Mouse (Mus musculus) kidney, adult 8-10 months (tissue): ENCODE data around the gene Zbtb7b.

Experiments used
- DNase-seq, 2 experiments: peaks; one replicate each; pipeline ENCODE4 v3.0.0; 2022

Zbtb7b gene

GRCm38 (mm10) chr3:89388901-89389740 is 5.5 kb downstream of the Zbtb7b start:
- no peak for DNase-seq

- DNase-seq = peak in 1 of 2 experiments; percentile 62
Measured at GRCm38 (mm10) chr3:89388134-89388881, 6.3 kb downstream of the Zbtb7b start.

- DNase-seq = no peak
Measured at GRCm38 (mm10) chr3:89387632-89388031, 6.9 kb downstream of the Zbtb7b start.

GRCm38 (mm10) chr3:89386438-89387420 is 7.8 kb downstream of the Zbtb7b start:
- DNase-seq = no peak

- no peak for DNase-seq
Measured at GRCm38 (mm10) chr3:89385451-89385850, 9.1 kb downstream of the Zbtb7b start.

- no peak for DNase-seq
Measured at GRCm38 (mm10) chr3:89384331-89385076, 10.1 kb downstream of the Zbtb7b start.

GRCm38 (mm10) chr3:89383651-89384255 is 10.8 kb downstream of the Zbtb7b start:
- no peak for DNase-seq

GRCm38 (mm10) chr3:89382950-89383349 is 11.6 kb downstream of the Zbtb7b start:
- no peak for DNase-seq

GRCm38 (mm10) chr3:89382033-89382882 is 12.3 kb downstream of the Zbtb7b start:
- no peak for DNase-seq

GRCm38 (mm10) chr3:89381233-89381632 is 13.3 kb downstream of the Zbtb7b start:
- no peak for DNase-seq

GRCm38 (mm10) chr3:89380711-89381110 is 13.9 kb downstream of the Zbtb7b start:
- DNase-seq = no peak

GRCm38 (mm10) chr3:89380291-89380690 is 14.3 kb downstream of the Zbtb7b start:
- DNase-seq = no peak

- no peak for DNase-seq
Measured at GRCm38 (mm10) chr3:89379388-89380131, 15.0 kb downstream of the Zbtb7b start.

GRCm38 (mm10) chr3:89378394-89379067 is 16.0 kb downstream of the Zbtb7b start:
- peak in 1 of 2 experiments; percentile 69 for DNase-seq

- no peak for DNase-seq
Measured at GRCm38 (mm10) chr3:89377831-89378230, 16.7 kb downstream of the Zbtb7b start.

GRCm38 (mm10) chr3:89373581-89374231 is 20.9 kb downstream of the Zbtb7b start:
- DNase-seq = no peak

- DNase-seq = no peak
Measured at GRCm38 (mm10) chr3:89367338-89367737, 27.2 kb downstream of the Zbtb7b start.
